Mouse (Mus musculus) NIH3T3 (cell line): ENCODE data around the gene Actn3.
"Not testable (repeated sequence)": the region's sequence is repeated elsewhere in the genome, so short reads cannot be mapped to it uniquely, and the experiment has no call there.

Experiments
- DNase-seq: peaks from one replicate; pipeline ENCODE4 v3.0.0-alpha.2; 2012; ENCODE audit warnings: low read depth

Gene Actn3

GRCm38 (mm10) chr19:4877785-4878184 lies at the start of gene Actn3:
TSS of gene Actn3 (minus strand) at chr19:4877909.
- peak; percentile 80 for DNase-seq

- no peak for DNase-seq
These were observed 47.6 kb upstream of the Actn3 start for GRCm38 (mm10) chr19:4925121-4925860.

GRCm38 (mm10) chr19:4919652-4920051 lies 41.9 kb upstream of the Actn3 start:
- no peak for DNase-seq

GRCm38 (mm10) chr19:4916827-4917226 lies 39.1 kb upstream of the Actn3 start:
- DNase-seq: no peak

GRCm38 (mm10) chr19:4915924-4916603 lies 38.4 kb upstream of the Actn3 start:
- no peak for DNase-seq

GRCm38 (mm10) chr19:4909376-4909775 lies 31.7 kb upstream of the Actn3 start:
- no peak for DNase-seq

GRCm38 (mm10) chr19:4908107-4908506 lies 30.4 kb upstream of the Actn3 start:
- DNase-seq: peak; percentile 59

GRCm38 (mm10) chr19:4905979-4906794 lies 28.5 kb upstream of the Actn3 start, which contains the start of gene Bbs1:
TSS of gene Bbs1 (minus strand) at chr19:4906628.
- peak; percentile 93 for DNase-seq

- DNase-seq: no peak
These were observed 22.2 kb upstream of the Actn3 start for GRCm38 (mm10) chr19:4899888-4900287.

- no peak for DNase-seq
These were observed 21.3 kb upstream of the Actn3 start for GRCm38 (mm10) chr19:4898972-4899371.

GRCm38 (mm10) chr19:4896780-4897520 lies 19.2 kb upstream of the Actn3 start:
- no peak for DNase-seq

- DNase-seq: no peak
These were observed 14.1 kb upstream of the Actn3 start for GRCm38 (mm10) chr19:4891798-4892197.

GRCm38 (mm10) chr19:4889791-4890190 lies 12.1 kb upstream of the Actn3 start:
- DNase-seq: no peak

GRCm38 (mm10) chr19:4883961-4884360 lies 6.3 kb upstream of the Actn3 start:
- no peak for DNase-seq

GRCm38 (mm10) chr19:4879324-4879703 lies 1.6 kb upstream of the Actn3 start:
- DNase-seq: no peak

GRCm38 (mm10) chr19:4878405-4879323 lies 955 bp upstream of the Actn3 start, which contains the start of gene Zdhhc24:
TSS of gene Zdhhc24 (plus strand) at chr19:4878668.
- peak; percentile 97 for DNase-seq

- no peak for DNase-seq
These were observed 954 bp downstream of the Actn3 start for GRCm38 (mm10) chr19:4876755-4877154.

- DNase-seq: no peak
These were observed 1.5 kb downstream of the Actn3 start for GRCm38 (mm10) chr19:4876241-4876640.

- DNase-seq: not testable (repeated sequence)
These were observed 3.1 kb downstream of the Actn3 start for GRCm38 (mm10) chr19:4874613-4875012.

GRCm38 (mm10) chr19:4865147-4865546 lies 12.6 kb downstream of the Actn3 start:
- DNase-seq: peak; percentile 52

- DNase-seq: no peak
These were observed 14.7 kb downstream of the Actn3 start for GRCm38 (mm10) chr19:4863048-4863447.
